Comparison of ENCODE assay signal across 26 mouse cellular contexts in genomic region chr1:185490603-185491002, GRCm38 (mm10). TPM values are rescaled to one million over a fixed set of nuclear protein-coding genes. Genes with fewer than 3 reads are reported as not detected.
DNase-seq lines count a peak whose midpoint lies in the region; ATAC-seq and TF ChIP-seq lines count a peak whose summit lies in the region.
"Had no signal": no experiment of that assay in that cellular context is flagged by ENCODE, and none has a peak within 500 bp of the region (broad histone marks: within the 10 kb centered on the region; RNA-seq: fewer than 3 reads in every experiment).

No protein-coding gene starts in this region.

- H3K27me3 ChIP-seq in forebrain, embryonic 13.5 days: no peaks in the 10 kb centered on the region
- H3K27me3 ChIP-seq in forebrain, embryonic 11.5 days (ENCODE audit: control insufficient read depth, insufficient read depth, low read length): no peaks in the 10 kb centered on the region
- 0 out of 2 replicates have a peak, but pooled peaks cover 16% of the 10 kb centered on the region for H3K27me3 ChIP-seq in liver, embryonic 13.5 days
- H3K27me3 ChIP-seq in liver, embryonic 11.5 days (replicated peaks; ENCODE audit: control insufficient read depth, insufficient read depth, low read length): no peaks in the 10 kb centered on the region
- no peaks in the 10 kb centered on the region for H3K27me3 ChIP-seq in forebrain, postnatal 0 days (ENCODE audit: insufficient read depth, low read length)
- H3K27me3 ChIP-seq: heart, embryonic 13.5 days had no signal

- WGBS in forebrain, embryonic 13.5 days: 85% methylated on average over 2 of the region's 2 CpGs
- WGBS in forebrain, embryonic 11.5 days: 83% methylated on average over 2 of the region's 2 CpGs
- 76% methylated on average over 2 of the region's 2 CpGs for WGBS in liver, embryonic 13.5 days (ENCODE audit: insufficient replicate concordance)
- 86% methylated on average over 2 of the region's 2 CpGs for WGBS in liver, embryonic 11.5 days
- WGBS in forebrain, postnatal 0 days: 60% methylated on average over 2 of the region's 2 CpGs

- H3K9me3 ChIP-seq in forebrain, embryonic 13.5 days (replicated peaks): no peaks in the 10 kb centered on the region
- no peaks in the 10 kb centered on the region for H3K9me3 ChIP-seq in forebrain, embryonic 11.5 days (ENCODE audit: control insufficient read depth, low read length)
- H3K9me3 ChIP-seq in liver, embryonic 13.5 days (replicated peaks): no peaks in the 10 kb centered on the region
- no peaks in the 10 kb centered on the region for H3K9me3 ChIP-seq in liver, embryonic 11.5 days (ENCODE audit: control insufficient read depth, low read length)
- H3K9me3 ChIP-seq in forebrain, postnatal 0 days (ENCODE audit: low read length): no peaks in the 10 kb centered on the region
- H3K9me3 ChIP-seq: heart, embryonic 10.5 days; heart, embryonic 13.5 days had no signal

- no peak for DNase-seq in forebrain, embryonic 11.5 days (ENCODE audit: low spot score)
- DNase-seq in heart, adult 11 months: peak; percentile 64
- DNase-seq in heart, postnatal 36 days: no peak
- no peak for DNase-seq in liver, embryonic 13.5 days
- DNase-seq in liver, embryonic 11.5 days (ENCODE audit: low spot score): no peak
- peak; percentile 26 for DNase-seq in forebrain, postnatal 0 days
- no peak for DNase-seq in adrenal gland, postnatal 25 days
- DNase-seq: adrenal gland, adult 8-10 months; adrenal gland, postnatal 36 days; cerebellum, adult 11-12 months; cerebellum, adult 8-10 months; gastrocnemius, postnatal 25 days; heart, adult 2 months; heart, postnatal 14 days; kidney, adult 18-20 months had no signal

- H3K9ac ChIP-seq in forebrain, embryonic 13.5 days: no peak overlapping the region
- H3K9ac ChIP-seq in forebrain, embryonic 11.5 days (ENCODE audit: low read length): no peak overlapping the region
- 0 out of 2 replicates have a peak overlapping the region, but pooled peaks have one; percentile 0 for H3K9ac ChIP-seq in liver, embryonic 13.5 days
- H3K9ac ChIP-seq in liver, embryonic 11.5 days (ENCODE audit: low read depth, low read length): no peak overlapping the region
- H3K9ac ChIP-seq in forebrain, postnatal 0 days: no peak overlapping the region
- H3K9ac ChIP-seq: heart, embryonic 13.5 days; hindbrain, embryonic 14.5 days had no signal

- intact Hi-C loops in heart, postnatal 36 days (cut with DNase I): no loop called here

- H3K4me2 ChIP-seq in forebrain, embryonic 13.5 days: no peak overlapping the region
- H3K4me2 ChIP-seq in forebrain, embryonic 11.5 days (ENCODE audit: low read depth, low read length, severe bottlenecking): no peak overlapping the region
- no peak overlapping the region for H3K4me2 ChIP-seq in liver, embryonic 13.5 days
- H3K4me2 ChIP-seq in liver, embryonic 11.5 days: no peak overlapping the region
- H3K4me2 ChIP-seq in forebrain, postnatal 0 days (ENCODE audit: low read depth): no peak overlapping the region
- H3K4me2 ChIP-seq: heart, embryonic 13.5 days; hindbrain, embryonic 14.5 days had no signal

- H3K4me3 ChIP-seq in forebrain, embryonic 13.5 days: no peak overlapping the region
- no peak overlapping the region for H3K4me3 ChIP-seq in forebrain, embryonic 11.5 days (ENCODE audit: low read depth, low read length)
- H3K4me3 ChIP-seq in liver, embryonic 13.5 days (replicated peaks): no peak overlapping the region
- H3K4me3 ChIP-seq in liver, embryonic 11.5 days (ENCODE audit: low read depth, low read length): no peak overlapping the region
- H3K4me3 ChIP-seq in forebrain, postnatal 0 days (ENCODE audit: low read depth, low read length): no peak overlapping the region
- H3K4me3 ChIP-seq: heart, adult 2 months; heart, embryonic 10.5 days; heart, embryonic 13.5 days had no signal

- H3K27ac ChIP-seq in forebrain, embryonic 13.5 days: peak overlapping the region; percentile 35; the same call in 1 of the 2 replicates
- no peak overlapping the region for H3K27ac ChIP-seq in forebrain, embryonic 11.5 days (ENCODE audit: low read depth, low read length)
- no peak overlapping the region; the same call in 1 of the 2 replicates for H3K27ac ChIP-seq in liver, embryonic 13.5 days
- no peak overlapping the region for H3K27ac ChIP-seq in liver, embryonic 11.5 days (ENCODE audit: low read depth, low read length)
- H3K27ac ChIP-seq in forebrain, postnatal 0 days (ENCODE audit: low read depth, low read length): no peak overlapping the region
- H3K27ac ChIP-seq: heart, adult 2 months; heart, embryonic 10.5 days; heart, embryonic 13.5 days; hindbrain, embryonic 14.5 days; hindbrain, postnatal 0 days had no signal

- peak; percentile 61 for ATAC-seq in forebrain, embryonic 13.5 days
- ATAC-seq in forebrain, embryonic 11.5 days (replicated peaks; ENCODE audit: low FRiP score): no peak
- no peak for ATAC-seq in liver, embryonic 13.5 days (ENCODE audit: low read depth)
- no peak for ATAC-seq in liver, embryonic 11.5 days (replicated peaks; ENCODE audit: low FRiP score)
- no peak for ATAC-seq in forebrain, postnatal 0 days
- ATAC-seq: activated CD4-positive, CD25-positive, alpha-beta regulatory T cell, adult 4 months; hindbrain, postnatal 0 days; inflammation-experienced regulatory T-cells, adult 6 months; intestine, embryonic 16.5 days had no signal

- H3K4me1 ChIP-seq in forebrain, embryonic 13.5 days: peaks cover 31% of the 10 kb centered on the region
- H3K4me1 ChIP-seq in forebrain, embryonic 11.5 days (replicated peaks; ENCODE audit: control insufficient read depth, insufficient read depth, low read length): peaks cover 4% of the 10 kb centered on the region; the same call in 1 of the 2 replicates
- H3K4me1 ChIP-seq in liver, embryonic 13.5 days (replicated peaks): peaks cover 35% of the 10 kb centered on the region
- H3K4me1 ChIP-seq in liver, embryonic 11.5 days (replicated peaks; ENCODE audit: control insufficient read depth, insufficient read depth, low read length): peaks cover 2% of the 10 kb centered on the region; the same call in 1 of the 2 replicates
- H3K4me1 ChIP-seq in forebrain, postnatal 0 days (ENCODE audit: insufficient read depth): no peaks in the 10 kb centered on the region

- no peak for TF ChIP-seq CTCF in forebrain, postnatal 0 days (IDR thresholded peaks at IDR 0.05; ENCODE audit: low read depth)

- H3K36me3 ChIP-seq in forebrain, embryonic 13.5 days (ENCODE audit: poor library complexity, severe bottlenecking): no peaks in the 10 kb centered on the region
- H3K36me3 ChIP-seq in forebrain, embryonic 11.5 days (ENCODE audit: control insufficient read depth, insufficient read depth, low read length): no peaks in the 10 kb centered on the region
- no peaks in the 10 kb centered on the region for H3K36me3 ChIP-seq in liver, embryonic 13.5 days
- no peaks in the 10 kb centered on the region for H3K36me3 ChIP-seq in liver, embryonic 11.5 days (ENCODE audit: control insufficient read depth, insufficient read depth, low read length)
- no peaks in the 10 kb centered on the region for H3K36me3 ChIP-seq in forebrain, postnatal 0 days (ENCODE audit: insufficient read depth)
- H3K36me3 ChIP-seq: heart, embryonic 10.5 days; heart, embryonic 13.5 days had no signal

RNA-seq across cellular contexts. Expression of gene Slc30a10, which starts 36.0 kb away (rescaled TPM):
- polyA plus RNA-seq in forebrain, embryonic 13.5 days (2015; fragmentation: Nextera tagmentation; extraction: Ambion mirVana): 8.2 and 10.5 TPM in 2 replicates
- polyA plus RNA-seq in forebrain, embryonic 11.5 days (2014; fragmentation: Nextera tagmentation; extraction: Ambion mirVana): 2.5 and 2.6 TPM in 2 replicates
- total RNA-seq in heart, postnatal 36 days (2021): not detected
- 10.4 and 12.5 TPM in 2 replicates for polyA plus RNA-seq in liver, embryonic 13.5 days (2015; fragmentation: Nextera tagmentation; extraction: Ambion mirVana)
- polyA plus RNA-seq in liver, embryonic 11.5 days (2014; fragmentation: Nextera tagmentation; extraction: Ambion mirVana): 22.8 and 23.5 TPM in 2 replicates
- 12.9 and 15.8 TPM in 2 replicates for total RNA-seq in forebrain, postnatal 0 days (2014; rRNA removed)
- 3.2 and 5.0 TPM in 2 replicates for polyA plus RNA-seq in forebrain, postnatal 0 days (2015; fragmentation: Nextera tagmentation; extraction: Ambion mirVana)
- total RNA-seq in adrenal gland, postnatal 25 days (2021): not detected in 2 replicates
- total RNA-seq: adrenal gland, adult 8-10 months; gastrocnemius, adult 8-10 months; gastrocnemius, postnatal 25 days; heart, adult 2 months; heart, postnatal 14 days; hematopoietic stem cell, adult 5-6 weeks had no signal
- polyA plus RNA-seq: activated CD4-positive, CD25-positive, alpha-beta regulatory T cell, adult 4 months; C2C12; heart, adult 2 months; inflammation-experienced regulatory T-cells, adult 6 months had no signal

Comparison
In these comparisons a context has a peak if more than half of its experiments do, and no peak if none do; other contexts are left out.
1. DNase-seq: peak in heart, adult 11 months (single experiment) and forebrain, postnatal 0 days (single experiment); none in forebrain, embryonic 11.5 days (single experiment), heart, postnatal 36 days (0 of 2), liver, embryonic 13.5 days (single experiment), liver, embryonic 11.5 days (single experiment) and adrenal gland, postnatal 25 days (single experiment).